Mouse (Mus musculus) Patski (cell line): ENCODE results near the gene Lamtor2. TPM values are rescaled to one million over a fixed set of nuclear protein-coding genes. Genes with fewer than 3 reads are reported as not detected.

Experiments used
- ATAC-seq: fragments of 100-300 bp; one replicate; pipeline ENCODE4 v1.8.0; 2021
- CTCF ChIA-PET: fragments of 350-600 bp; sonication (Branson Sonifier 250); formaldehyde crosslinking; loops from one replicate; lab custom pipeline; 2022; ENCODE audit warnings: inconsistent platforms; lab: Charles Lee
- POLR2A ChIA-PET: fragments of 350-600 bp; sonication (Branson Sonifier 250); formaldehyde crosslinking; loops from one replicate; lab custom pipeline; 2022; ENCODE audit warnings: antibody characterized with exemption, inconsistent platforms; lab: Charles Lee
- DNase-seq: peaks from one replicate; pipeline ENCODE4 v3.0.0-alpha.2; 2011; ENCODE audit warnings: low read depth, low spot score
- H3K27me3 ChIP-seq: fragments of 371-371 bp; one replicate; pipeline ENCODE4 v1.5.1; 2021
- CTCF ChIP-seq: fragments of 100-300 bp; IDR thresholded peaks from one replicate; pipeline ENCODE4 v1.5.1; 2021
- in situ Hi-C: fragments of 300-500 bp; cut with MboI; formaldehyde crosslinking; loops from 3 replicates; pipeline ENCODE4 v1.11.1; 2018; ENCODE audit warnings: low pct_unique_long_range_greater_than_20kb, mixed read lengths
- polyA plus RNA-seq: library from polyadenylated mRNA; unstranded; gene quantifications from one replicate; pipeline ENCODE4 v1.2.3, GENCODE M21; 2021

The Lamtor2 gene
- polyA plus RNA-seq, 1 experiment from 2014 or later: 264 TPM

GRCm38 (mm10) chr3:88512141-88512895 is 40.6 kb downstream of the Lamtor2 start:
- ChIA-PET CTCF (interaction anchor here (0.8 to 23.7 kb wide), 4 partner anchors 9 to 105 kb away, joined by 3 to 484 read pairs (median 8); no protein-coding TSS in a partner anchor), POLR2A (interaction anchor here (0.7 to 2.1 kb wide), 7 partner anchors 9 to 51 kb away, joined by 3 to 9 read pairs (median 3); no protein-coding TSS in a partner anchor)
- in situ Hi-C loops: no loop called here
- DNase-seq (no peak), ATAC-seq (no peak)
- H3K27me3 ChIP-seq: no peaks in the 10 kb centered on the region
- no peak for TF ChIP-seq CTCF

GRCm38 (mm10) chr3:88511559-88511958 is 41.3 kb downstream of the Lamtor2 start:
- DNase-seq: no peak
- ATAC-seq: no peak
- in situ Hi-C loops: no loop called here
- H3K27me3 ChIP-seq: no peaks in the 10 kb centered on the region
- ChIA-PET POLR2A (interaction anchor here (0.8 to 2.1 kb wide), 4 partner anchors 9 to 25 kb away, joined by 3 to 9 read pairs (median 3); no protein-coding TSS in a partner anchor), CTCF (interaction anchor here (2.2 to 23.7 kb wide), 2 partner anchors 10 to 27 kb away, joined by 8 to 484 read pairs; no protein-coding TSS in a partner anchor)
- TF ChIP-seq CTCF: no peak

- no peaks in the 10 kb centered on the region for H3K27me3 ChIP-seq
- no peak for ATAC-seq
- no peak for TF ChIP-seq CTCF
- in situ Hi-C loops: no loop called here
- DNase-seq: no peak
- CTCF ChIA-PET: interaction anchor here (1.2 to 23.7 kb wide), 4 partner anchors 10 to 103 kb away, joined by 4 to 484 read pairs (median 14); no protein-coding TSS in a partner anchor
- POLR2A ChIA-PET: interaction anchor here (0.7 to 2.6 kb wide), 10 partner anchors 9 to 168 kb away, joined by 3 to 9 read pairs (median 3); no protein-coding TSS in a partner anchor
Measured at GRCm38 (mm10) chr3:88510421-88511289, 42.2 kb downstream of the Lamtor2 start.

- TF ChIP-seq CTCF: no peak
- H3K27me3 ChIP-seq: no peaks in the 10 kb centered on the region
- in situ Hi-C loops: no loop called here
- ChIA-PET POLR2A (interaction anchor here (0.6 to 2.6 kb wide), 10 partner anchors 8 to 51 kb away, joined by 3 to 9 read pairs (median 3); no protein-coding TSS in a partner anchor), CTCF (interaction anchor here (0.7 to 23.7 kb wide), 6 partner anchors 9 to 103 kb away, joined by 3 to 484 read pairs (median 4); no protein-coding TSS in a partner anchor)
- ATAC-seq (peak; percentile 84), DNase-seq (peak; percentile 94)
Measured at GRCm38 (mm10) chr3:88509692-88510420, 43.0 kb downstream of the Lamtor2 start, which contains the start of gene Lmna. Lmna (minus strand) TSS chr3:88509956.

GRCm38 (mm10) chr3:88509250-88509649 is 43.6 kb downstream of the Lamtor2 start:
- H3K27me3 ChIP-seq: no peaks in the 10 kb centered on the region
- in situ Hi-C loops: no loop called here
- no peak for TF ChIP-seq CTCF
- ATAC-seq: no peak
- POLR2A ChIA-PET: interaction anchor here (0.6 to 2.6 kb wide), 6 partner anchors 11 to 51 kb away, joined by 3 to 9 read pairs (median 4); no protein-coding TSS in a partner anchor
- no peak for DNase-seq
- CTCF ChIA-PET: interaction anchor here (0.7 to 23.7 kb wide), 5 partner anchors 9 to 102 kb away, joined by 3 to 484 read pairs (median 5); no protein-coding TSS in a partner anchor

GRCm38 (mm10) chr3:88505765-88506164 is 47.1 kb downstream of the Lamtor2 start:
- ChIA-PET POLR2A (no interaction called here), CTCF (interaction anchor here (0.7 to 9.3 kb wide), 5 partner anchors 10 to 98 kb away, joined by 3 to 111 read pairs (median 6); no protein-coding TSS in a partner anchor)
- H3K27me3 ChIP-seq: no peaks in the 10 kb centered on the region
- no peak for DNase-seq
- no peak for TF ChIP-seq CTCF
- in situ Hi-C loops: no loop called here
- ATAC-seq: no peak

GRCm38 (mm10) chr3:88505081-88505480 is 47.8 kb downstream of the Lamtor2 start:
- ChIA-PET POLR2A (no interaction called here), CTCF (interaction anchor here (9.3 kb wide), 1 partner anchor 18 kb away, joined by 111 read pairs; no protein-coding TSS in a partner anchor)
- TF ChIP-seq CTCF: no peak
- in situ Hi-C loops: no loop called here
- no peaks in the 10 kb centered on the region for H3K27me3 ChIP-seq
- DNase-seq (no peak), ATAC-seq (no peak)

- no peak for DNase-seq
- ATAC-seq: no peak
- no peaks in the 10 kb centered on the region for H3K27me3 ChIP-seq
- ChIA-PET CTCF (interaction anchor here (1.5 to 9.3 kb wide), 3 partner anchors 15 to 18 kb away, joined by 4 to 111 read pairs (median 5); no protein-coding TSS in a partner anchor), POLR2A (interaction anchor here (1.0 to 6.0 kb wide), 9 partner anchors 8 to 127 kb away, joined by 3 to 75 read pairs (median 9); no protein-coding TSS in a partner anchor)
- in situ Hi-C loops: no loop called here
- TF ChIP-seq CTCF: no peak
Measured at GRCm38 (mm10) chr3:88503881-88504746, 48.8 kb downstream of the Lamtor2 start.
